ENCODE assay signal across 8 mouse cellular contexts in genomic region chr8:122230712-122231337, GRCm38 (mm10). TPM values are rescaled to one million over a fixed set of nuclear protein-coding genes. Genes with fewer than 3 reads are reported as not detected.
DNase-seq lines count a peak whose midpoint lies in the region; ATAC-seq and TF ChIP-seq lines count a peak whose summit lies in the region.

No protein-coding gene starts in this region.

- intact Hi-C loops in heart, postnatal 10 days (cut with DNase I) = loop anchor here (1.0 kb wide), 1 partner anchor 68 kb away; no protein-coding TSS in a partner anchor

- DNase-seq in CD8-positive naive resting alpha-beta T cell, adult 2 months (ENCODE audit: low read depth in 2 of 2, low spot score in 2 of 2) = peak; percentile 8 to 37
- DNase-seq in c-Kit-positive CD71-negative TER-119-negative erythroid progenitor cells, embryonic 14.5 days (ENCODE audit: low read depth) = peak; percentile 53
- DNase-seq in forebrain, embryonic 14.5 days (ENCODE audit: low spot score) = peak; percentile 69
- peak; percentile 84 to 87 for DNase-seq in heart, postnatal 10 days
- peak; percentile 73 for DNase-seq in layer of hippocampus, adult 11-12 months (ENCODE audit: low spot score)
- DNase-seq in lung, adult 2 months = peak; percentile 72
- DNase-seq in thymus, postnatal 25 days = peak; percentile 52

- peak; percentile 72 for TF ChIP-seq CTCF in lung, adult 2 months (IDR thresholded peaks at IDR 0.05; ENCODE audit: insufficient read depth, low read length)

- peak overlapping the region; percentile 91 for H3K4me2 ChIP-seq in forebrain, embryonic 14.5 days (ENCODE audit: low read length)
- peak overlapping the region; percentile 91 for H3K4me2 ChIP-seq in neural tube, embryonic 15.5 days

- ATAC-seq in forebrain, embryonic 14.5 days = peak; percentile 80
- peak; percentile 54; the same call in 1 of the 2 replicates for ATAC-seq in neural tube, embryonic 15.5 days (ENCODE audit: low FRiP score)

- WGBS in forebrain, embryonic 14.5 days = 5% methylated on average over 32 of the region's 32 CpGs
- 6% methylated on average over 32 of the region's 32 CpGs for WGBS in lung, adult 2 months
- WGBS in neural tube, embryonic 15.5 days = 4% methylated on average over 32 of the region's 32 CpGs

- TF ChIP-seq POLR2A in lung, adult 2 months (IDR thresholded peaks at IDR 0.05; ENCODE audit: borderline replicate concordance, extremely low read depth, low read depth, low read length) = no peak

- no peaks in the 10 kb centered on the region for H3K9me3 ChIP-seq in forebrain, embryonic 14.5 days (replicated peaks; ENCODE audit: control insufficient read depth, low read length)
- no peaks in the 10 kb centered on the region for H3K9me3 ChIP-seq in neural tube, embryonic 15.5 days (replicated peaks)

- no peaks in the 10 kb centered on the region for H3K36me3 ChIP-seq in forebrain, embryonic 14.5 days (ENCODE audit: control insufficient read depth, insufficient read depth, low read length)
- no peaks in the 10 kb centered on the region for H3K36me3 ChIP-seq in neural tube, embryonic 15.5 days

- H3K27ac ChIP-seq in forebrain, embryonic 14.5 days (ENCODE audit: low read depth, low read length) = no peak overlapping the region
- no peak overlapping the region for H3K27ac ChIP-seq in neural tube, embryonic 15.5 days (replicated peaks)

- peaks cover 33% of the 10 kb centered on the region for H3K27me3 ChIP-seq in forebrain, embryonic 14.5 days (replicated peaks; ENCODE audit: control insufficient read depth, insufficient read depth, low read length)
- peaks cover 52% of the 10 kb centered on the region for H3K27me3 ChIP-seq in neural tube, embryonic 15.5 days (replicated peaks)

- H3K4me3 ChIP-seq in forebrain, embryonic 14.5 days (ENCODE audit: low read depth, low read length) = peak overlapping the region; percentile 40
- H3K4me3 ChIP-seq in lung, adult 2 months (replicated peaks; ENCODE audit: extremely low read depth, low read depth, low read length) = no peak overlapping the region
- H3K4me3 ChIP-seq in neural tube, embryonic 15.5 days (replicated peaks) = peak overlapping the region; percentile 52

- H3K4me1 ChIP-seq in forebrain, embryonic 14.5 days (ENCODE audit: control insufficient read depth, insufficient read depth, low read length) = 0 out of 2 replicates have a peak, but pooled peaks cover 3% of the 10 kb centered on the region
- H3K4me1 ChIP-seq in lung, adult 2 months (ENCODE audit: control insufficient read depth, insufficient read depth, low read length) = peaks cover 3% of the 10 kb centered on the region; the same call in 1 of the 2 replicates
- peaks cover 24% of the 10 kb centered on the region for H3K4me1 ChIP-seq in neural tube, embryonic 15.5 days

- H3K9ac ChIP-seq in forebrain, embryonic 14.5 days (ENCODE audit: low read length) = peak overlapping the region; percentile 52
- H3K9ac ChIP-seq in neural tube, embryonic 15.5 days (replicated peaks) = peak overlapping the region; percentile 52

RNA-seq across cellular contexts. Expression of gene Zfpm1, which starts 51.1 kb away (rescaled TPM):
- polyA plus RNA-seq in forebrain, embryonic 14.5 days (2014; fragmentation: Nextera tagmentation; extraction: Ambion mirVana) = 0.41 and 0.47 TPM in 2 replicates
- total RNA-seq in heart, postnatal 10 days (2021) = 10 to 100 TPM; 35.3 to 38.0 TPM
- polyA plus RNA-seq in lung, adult 2 months (2012; rRNA removed) = 32.0 and 38.4 TPM in 2 replicates
- 1.00 and 1.4 TPM in 2 replicates for polyA plus RNA-seq in neural tube, embryonic 15.5 days (2015; fragmentation: Nextera tagmentation; extraction: Ambion mirVana)

Comparison
In these comparisons a context has a peak if more than half of its experiments do, and no peak if none do; other contexts are left out.
1. DNase-seq: peak in every context shown above with its lines; median percentile 86 in heart, postnatal 10 days; 73 in layer of hippocampus, adult 11-12 months; 72 in lung, adult 2 months; 69 in forebrain, embryonic 14.5 days; 53 in c-Kit-positive CD71-negative TER-119-negative erythroid progenitor cells, embryonic 14.5 days; 52 in thymus, postnatal 25 days; 22 in CD8-positive naive resting alpha-beta T cell, adult 2 months.
2. RNA of gene Zfpm1, which starts 51.1 kb away (polyA plus RNA-seq): 32.0 to 38.4 TPM in lung, adult 2 months; 1.00 to 1.4 TPM in neural tube, embryonic 15.5 days and 0.41 to 0.47 TPM in forebrain, embryonic 14.5 days; every median in the first group is over 10 times any median in the second.